Mouse (Mus musculus): ENCODE data around the gene Csrnp3. TPM values are rescaled to one million over a fixed set of nuclear protein-coding genes. Genes with fewer than 3 reads are reported as not detected.

Csrnp3 gene
- total and polyA plus RNA-seq, 3 experiments, result 2.2 to 2.5 (median 2.3) TPM

- H3K4me1 ChIP-seq (ENCODE audit: control insufficient read depth in 1 of 2, insufficient read depth in 2 of 2), result no peaks in the 10 kb centered on the region
- no peaks in the 10 kb centered on the region for H3K27me3 ChIP-seq (replicated peaks)
- no peak for DNase-seq (ENCODE audit: extremely low read depth)
- no peak for TF ChIP-seq CTCF (conservative IDR thresholded peaks at IDR 0.05 in 1 of 2, IDR thresholded peaks at IDR 0.05 in 1 of 2; ENCODE audit: low read depth in 2 of 2, low read length in 2 of 2)
- no peak for TF ChIP-seq MAFK (IDR thresholded peaks at IDR 0.05; ENCODE audit: insufficient replicate concordance, low read length)
- no peak for TF ChIP-seq TCF12 (IDR thresholded peaks at IDR 0.05; ENCODE audit: low read depth, low read length)
- no peak for TF ChIP-seq EP300 (IDR thresholded peaks at IDR 0.05; ENCODE audit: low read length)
- no peak for TF ChIP-seq GABPA (IDR thresholded peaks at IDR 0.05; ENCODE audit: insufficient replicate concordance, low read depth, low read length)
- no peak for TF ChIP-seq ELF1 (IDR thresholded peaks at IDR 0.05; ENCODE audit: low read depth, low read length)
- TF ChIP-seq PAX5 (IDR thresholded peaks at IDR 0.05; ENCODE audit: low read length), result no peak
- TF ChIP-seq JUN (IDR thresholded peaks at IDR 0.05; ENCODE audit: insufficient read depth, low read depth, low read length), result no peak
- no peak for TF ChIP-seq MAZ (IDR thresholded peaks at IDR 0.05; ENCODE audit: low read depth, low read length)
- no peak for TF ChIP-seq KAT2A (IDR thresholded peaks at IDR 0.05; ENCODE audit: insufficient replicate concordance, low read length)
- no peak for TF ChIP-seq MYC (IDR thresholded peaks at IDR 0.05; ENCODE audit: low read depth, low read length)
- no peak for TF ChIP-seq JUND (conservative IDR thresholded peaks at IDR 0.05; ENCODE audit: low read depth, low read length)
- no peak for TF ChIP-seq USF1 (IDR thresholded peaks at IDR 0.05; ENCODE audit: low read depth, low read length)
- TF ChIP-seq ZMIZ1 (IDR thresholded peaks at IDR 0.05; ENCODE audit: low read depth, low read length), result no peak
- no peak for TF ChIP-seq ZKSCAN1 (IDR thresholded peaks at IDR 0.05; ENCODE audit: borderline replicate concordance, low read depth, low read length)
- no peak for TF ChIP-seq RCOR1 (conservative IDR thresholded peaks at IDR 0.05; ENCODE audit: low read depth, low read length)
- no peak for TF ChIP-seq USF2 (conservative IDR thresholded peaks at IDR 0.05; ENCODE audit: low read depth, low read length)
- no peak overlapping the region for H3K9ac ChIP-seq (ENCODE audit: insufficient read depth, low read depth)
- no peak overlapping the region for H3K27ac ChIP-seq (ENCODE audit: insufficient read depth, low read depth)
- H3K4me2 ChIP-seq (ENCODE audit: insufficient read depth, low read depth, poor library complexity, severe bottlenecking), result no peak overlapping the region
- no peak overlapping the region for H3K4me3 ChIP-seq (replicated peaks in 1 of 3; ENCODE audit: low read depth in 2 of 3, low read length in 2 of 3, poor library complexity in 1 of 3)
- no peaks in the 10 kb centered on the region for H3K36me3 ChIP-seq (replicated peaks in 1 of 2; ENCODE audit: control insufficient read depth in 1 of 2, insufficient read depth in 1 of 2, low read length in 1 of 2)
- dilution Hi-C loops (cut with MboI; ENCODE audit: extremely low pct_ligation_motif_present, extremely low pct_unique_long_range_greater_than_20kb, low sequenced_read_pairs) (no loop called here), in situ Hi-C loops (cut with MboI; ENCODE audit: low pct_ligation_motif_present, low pct_unique_long_range_greater_than_20kb, low sequenced_read_pairs) (no loop called here)
- H3K9me3 ChIP-seq (replicated peaks; ENCODE audit: low read length), result peaks cover 18% of the 10 kb centered on the region
- no peaks in the 10 kb centered on the region for H3K79me2 ChIP-seq (replicated peaks; ENCODE audit: control insufficient read depth, extremely low read depth, insufficient read depth, poor library complexity, severe bottlenecking)
Measured at GRCm38 (mm10) chr2:65915994-65916393, 70.4 kb downstream of the Csrnp3 start.

GRCm38 (mm10) chr2:65920651-65921412 is 75.3 kb downstream of the Csrnp3 start:
- H3K9me3 ChIP-seq (replicated peaks; ENCODE audit: low read length), result peaks cover 7% of the 10 kb centered on the region
- H3K4me3 ChIP-seq (replicated peaks in 1 of 3; ENCODE audit: low read depth in 2 of 3, low read length in 2 of 3, poor library complexity in 1 of 3), result no peak overlapping the region
- no peaks in the 10 kb centered on the region for H3K4me1 ChIP-seq (ENCODE audit: control insufficient read depth in 1 of 2, insufficient read depth in 2 of 2)
- TF ChIP-seq RAD21 (IDR thresholded peaks at IDR 0.05; ENCODE audit: low read depth, low read length) (no peak), JUN (IDR thresholded peaks at IDR 0.05; ENCODE audit: insufficient read depth, low read depth, low read length) (no peak), NRF1 (IDR thresholded peaks at IDR 0.05; ENCODE audit: low read depth, low read length) (no peak), USF2 (conservative IDR thresholded peaks at IDR 0.05; ENCODE audit: low read depth, low read length) (no peak), MAZ (IDR thresholded peaks at IDR 0.05; ENCODE audit: low read depth, low read length) (no peak), KAT2A (IDR thresholded peaks at IDR 0.05; ENCODE audit: insufficient replicate concordance, low read length) (no peak), UBTF (IDR thresholded peaks at IDR 0.05; ENCODE audit: low read depth, low read length) (no peak), E2F4 (IDR thresholded peaks at IDR 0.05; ENCODE audit: insufficient replicate concordance, low read depth, low read length) (no peak), MAFK (IDR thresholded peaks at IDR 0.05; ENCODE audit: insufficient replicate concordance, low read length) (no peak), PAX5 (IDR thresholded peaks at IDR 0.05; ENCODE audit: low read length) (no peak), USF1 (IDR thresholded peaks at IDR 0.05; ENCODE audit: low read depth, low read length) (no peak)
- dilution Hi-C loops (cut with MboI; ENCODE audit: extremely low pct_ligation_motif_present, extremely low pct_unique_long_range_greater_than_20kb, low sequenced_read_pairs), result no loop called here
- no peak overlapping the region for H3K27ac ChIP-seq (ENCODE audit: insufficient read depth, low read depth)
- H3K27me3 ChIP-seq (replicated peaks), result no peaks in the 10 kb centered on the region
- H3K36me3 ChIP-seq (replicated peaks in 1 of 2; ENCODE audit: control insufficient read depth in 1 of 2, insufficient read depth in 1 of 2, low read length in 1 of 2), result no peaks in the 10 kb centered on the region
- in situ Hi-C loops (cut with MboI; ENCODE audit: low pct_ligation_motif_present, low pct_unique_long_range_greater_than_20kb, low sequenced_read_pairs), result no loop called here
- no peaks in the 10 kb centered on the region for H3K79me2 ChIP-seq (replicated peaks; ENCODE audit: control insufficient read depth, extremely low read depth, insufficient read depth, poor library complexity, severe bottlenecking)
- H3K4me2 ChIP-seq (ENCODE audit: insufficient read depth, low read depth, poor library complexity, severe bottlenecking), result no peak overlapping the region
- no peak for DNase-seq (ENCODE audit: extremely low read depth)
- H3K9ac ChIP-seq (ENCODE audit: insufficient read depth, low read depth), result no peak overlapping the region

All from CH12.LX (cell line).